Mouse (Mus musculus): ENCODE data around the gene Olfr350. TPM values are rescaled to one million over a fixed set of nuclear protein-coding genes. Genes with fewer than 3 reads are reported as not detected.

Gene Olfr350
- not detected for total RNA-seq (2021)
- long read RNA-seq, experiment 1 = 0 reads
- long read RNA-seq, experiment 2 = 0 reads

- DNase-seq (ENCODE audit: low spot score in 2 of 2) = no peak
Observed at GRCm38 (mm10) chr2:36846010-36846409, at the start of gene Olfr350. Gene Olfr350, plus strand, starts transcription at chr2:36846310.

GRCm38 (mm10) chr2:36816932-36817331, 29.2 kb upstream of the Olfr350 start, which contains the start of gene Olfr3:
Gene Olfr3, minus strand, starts transcription at chr2:36817032.
- DNase-seq (ENCODE audit: low spot score in 2 of 2) = no peak

- DNase-seq (ENCODE audit: low spot score in 2 of 2) = no peak
Observed at GRCm38 (mm10) chr2:36862560-36862959, 16.4 kb downstream of the Olfr350 start, which contains the start of gene Olfr351. Gene Olfr351, minus strand, starts transcription at chr2:36862660.

GRCm38 (mm10) chr2:36868160-36868559, 22.1 kb downstream of the Olfr350 start, which contains the start of gene Olfr352:
Gene Olfr352, plus strand, starts transcription at chr2:36868460.
- DNase-seq (ENCODE audit: low spot score in 2 of 2) = no peak

- no peak for DNase-seq (ENCODE audit: low spot score in 2 of 2)
Observed at GRCm38 (mm10) chr2:36892836-36893235, 46.7 kb downstream of the Olfr350 start, which contains the start of gene Olfr353. Gene Olfr353, minus strand, starts transcription at chr2:36892936.

- no peak for DNase-seq (ENCODE audit: low spot score in 2 of 2)
Observed at GRCm38 (mm10) chr2:36897114-36897513, 51.0 kb downstream of the Olfr350 start.

Other genes starting within 250 kb of the Olfr350 start
- gene Olfr345, start 206.3 kb upstream of the Olfr350 start, total RNA-seq (2021) = not detected
- gene Olfr346, start 160.5 kb upstream of the Olfr350 start, total RNA-seq (2021) = not detected
- gene Olfr347, start 114.4 kb upstream of the Olfr350 start, total RNA-seq (2021) = not detected
- gene Olfr348, start 62.0 kb upstream of the Olfr350 start, total RNA-seq (2021) = not detected
- not detected for gene Olfr50, start 55.8 kb upstream of the Olfr350 start, total RNA-seq (2021)
- not detected for gene Olfr3, start 29.3 kb upstream of the Olfr350 start, total RNA-seq (2021)
- gene Olfr351, start 16.4 kb downstream of the Olfr350 start, total RNA-seq (2021) = under 1 TPM; 0.12 TPM
- not detected for gene Olfr352, start 22.1 kb downstream of the Olfr350 start, total RNA-seq (2021)
- gene Olfr353, start 46.6 kb downstream of the Olfr350 start, total RNA-seq (2021) = not detected
- gene Olfr354, start 59.4 kb downstream of the Olfr350 start, total RNA-seq (2021) = not detected
- not detected for gene Olfr355, start 82.6 kb downstream of the Olfr350 start, total RNA-seq (2021)
- gene Olfr356, start 90.8 kb downstream of the Olfr350 start, total RNA-seq (2021) = not detected
- not detected for gene Olfr357, start 147.5 kb downstream of the Olfr350 start, total RNA-seq (2021)
- gene Olfr358, start 163.0 kb downstream of the Olfr350 start, total RNA-seq (2021) = not detected
- not detected for gene Olfr360, start 219.4 kb downstream of the Olfr350 start, total RNA-seq (2021)
- gene Olfr361, start 243.0 kb downstream of the Olfr350 start, total RNA-seq (2021) = not detected

All from layer of hippocampus, postnatal 14 days (tissue).